31 mouse cellular contexts compared by ENCODE assay signal in genomic region chr2:51788896-51789295, GRCm38 (mm10).
DNase-seq lines count a peak whose midpoint lies in the region; ATAC-seq and TF ChIP-seq lines count a peak whose summit lies in the region.
"Had no signal": no experiment of that assay in that cellular context is flagged by ENCODE, and none has a peak within 500 bp of the region (broad histone marks: within the 10 kb centered on the region; RNA-seq: fewer than 3 reads in every experiment).

No protein-coding gene starts in this region.

- no peak overlapping the region for H3K9ac ChIP-seq in embryonic facial prominence, embryonic 14.5 days (ENCODE audit: low read depth, low read length)
- H3K9ac ChIP-seq in midbrain, postnatal 0 days (replicated peaks; ENCODE audit: low read length, poor library complexity, severe bottlenecking) = no peak overlapping the region
- H3K9ac ChIP-seq: embryonic facial prominence, embryonic 13.5 days; hindbrain, embryonic 14.5 days; liver, embryonic 12.5 days; liver, postnatal 0 days; midbrain, embryonic 12.5 days; neural tube, embryonic 15.5 days had no signal

- 0 out of 2 replicates have a peak, but pooled peaks cover 3% of the 10 kb centered on the region for H3K4me1 ChIP-seq in embryonic facial prominence, embryonic 14.5 days (ENCODE audit: control insufficient read depth, insufficient read depth, low read length)
- H3K4me1 ChIP-seq in embryonic facial prominence, embryonic 10.5 days = no peaks in the 10 kb centered on the region; the same call in 1 of the 2 replicates
- H3K4me1 ChIP-seq in midbrain, postnatal 0 days (ENCODE audit: insufficient read depth, low read length) = no peaks in the 10 kb centered on the region
- H3K4me1 ChIP-seq in midbrain, embryonic 10.5 days = peaks cover 9% of the 10 kb centered on the region
- H3K4me1 ChIP-seq: liver, embryonic 12.5 days; neural tube, embryonic 15.5 days had no signal

- H3K4me3 ChIP-seq in embryonic facial prominence, embryonic 14.5 days (ENCODE audit: low read depth, low read length) = no peak overlapping the region
- H3K4me3 ChIP-seq in embryonic facial prominence, embryonic 10.5 days = no peak overlapping the region
- H3K4me3 ChIP-seq in midbrain, postnatal 0 days (ENCODE audit: low read depth, low read length) = no peak overlapping the region
- no peak overlapping the region for H3K4me3 ChIP-seq in midbrain, embryonic 10.5 days
- H3K4me3 ChIP-seq: embryonic facial prominence, embryonic 13.5 days; erythroblast, embryonic 14.5 days; liver, embryonic 12.5 days; midbrain, embryonic 12.5 days; neural tube, embryonic 15.5 days had no signal

- DNase-seq in embryonic facial prominence, embryonic 14.5 days (ENCODE audit: low spot score) = peak; percentile 3
- DNase-seq in embryonic facial prominence, embryonic 10.5 days (ENCODE audit: low spot score) = no peak
- peak; percentile 28 for DNase-seq in heart, adult 11 months
- DNase-seq in heart, adult 8-10 months (ENCODE audit: low spot score) = no peak
- DNase-seq in midbrain, postnatal 0 days (ENCODE audit: low spot score) = peak; percentile 8
- no peak for DNase-seq in midbrain, embryonic 10.5 days (ENCODE audit: low spot score)
- peak; percentile 15 to 24 for DNase-seq in layer of hippocampus, postnatal 10 days (ENCODE audit: low spot score in 2 of 2)
- DNase-seq in cerebellum, adult 11-12 months = no peak
- DNase-seq: adrenal gland, adult 2 months; adrenal gland, postnatal 36 days; cerebellum, adult 11 months; cerebellum, adult 9-11 months; embryo, embryonic 11 days; gastrocnemius, postnatal 14 days; heart, postnatal 36 days; kidney, postnatal 14 days; left cerebral cortex, postnatal 4 days; liver, postnatal 0 days; lung, postnatal 36 days; right cerebral cortex, adult 18-20 months; thymus, postnatal 14 days had no signal

- H3K27ac ChIP-seq in embryonic facial prominence, embryonic 14.5 days (replicated peaks; ENCODE audit: low read depth, low read length) = no peak overlapping the region
- no peak overlapping the region for H3K27ac ChIP-seq in embryonic facial prominence, embryonic 10.5 days (replicated peaks)
- no peak overlapping the region for H3K27ac ChIP-seq in midbrain, postnatal 0 days (ENCODE audit: low read depth, low read length)
- H3K27ac ChIP-seq in midbrain, embryonic 10.5 days (replicated peaks) = no peak overlapping the region
- H3K27ac ChIP-seq: embryonic facial prominence, embryonic 13.5 days; hindbrain, embryonic 14.5 days; liver, embryonic 12.5 days; midbrain, embryonic 12.5 days; neural tube, embryonic 15.5 days had no signal

- no peak for TF ChIP-seq CTCF in midbrain, postnatal 0 days (IDR thresholded peaks at IDR 0.05)

- ATAC-seq in embryonic facial prominence, embryonic 14.5 days (ENCODE audit: low read depth) = no peak
- ATAC-seq in midbrain, postnatal 0 days (ENCODE audit: low FRiP score) = no peak
- ATAC-seq: activated CD4-positive, CD25-positive, alpha-beta regulatory T cell, adult 4 months; intestine, postnatal 0 days; liver, embryonic 12.5 days; liver, postnatal 0 days had no signal

- no peaks in the 10 kb centered on the region for H3K36me3 ChIP-seq in embryonic facial prominence, embryonic 14.5 days (ENCODE audit: control insufficient read depth, insufficient read depth, low read length)
- no peaks in the 10 kb centered on the region for H3K36me3 ChIP-seq in embryonic facial prominence, embryonic 10.5 days (replicated peaks)
- H3K36me3 ChIP-seq in midbrain, postnatal 0 days (ENCODE audit: insufficient read depth, low read length) = no peaks in the 10 kb centered on the region
- no peaks in the 10 kb centered on the region for H3K36me3 ChIP-seq in midbrain, embryonic 10.5 days
- H3K36me3 ChIP-seq: embryonic facial prominence, embryonic 13.5 days; liver, embryonic 12.5 days; midbrain, embryonic 12.5 days; neural tube, embryonic 15.5 days had no signal

- 70% methylated on average over 3 of the region's 3 CpGs for WGBS in embryonic facial prominence, embryonic 14.5 days
- WGBS in embryonic facial prominence, embryonic 10.5 days = 87% methylated on average over 3 of the region's 3 CpGs
- 40% methylated on average over 3 of the region's 3 CpGs for WGBS in midbrain, postnatal 0 days
- WGBS in midbrain, embryonic 10.5 days = 75% methylated on average over 3 of the region's 3 CpGs

- no peaks in the 10 kb centered on the region for H3K27me3 ChIP-seq in embryonic facial prominence, embryonic 14.5 days (replicated peaks; ENCODE audit: control insufficient read depth, insufficient read depth, low read length)
- H3K27me3 ChIP-seq in embryonic facial prominence, embryonic 10.5 days (replicated peaks; ENCODE audit: low read depth, poor library complexity, severe bottlenecking) = no peaks in the 10 kb centered on the region; the same call in 1 of the 2 replicates
- no peaks in the 10 kb centered on the region for H3K27me3 ChIP-seq in midbrain, postnatal 0 days (ENCODE audit: insufficient read depth, low read length)
- no peaks in the 10 kb centered on the region for H3K27me3 ChIP-seq in midbrain, embryonic 10.5 days (ENCODE audit: low read depth, poor library complexity, severe bottlenecking)
- H3K27me3 ChIP-seq: CH12.LX; embryonic facial prominence, embryonic 13.5 days; liver, embryonic 12.5 days; midbrain, embryonic 12.5 days; neural tube, embryonic 15.5 days had no signal

- H3K4me2 ChIP-seq in embryonic facial prominence, embryonic 14.5 days (ENCODE audit: low read depth, low read length) = no peak overlapping the region
- no peak overlapping the region for H3K4me2 ChIP-seq in midbrain, postnatal 0 days (ENCODE audit: low read depth, low read length, poor library complexity, severe bottlenecking)
- H3K4me2 ChIP-seq: embryonic facial prominence, embryonic 13.5 days; heart, embryonic 11.5 days; hindbrain, embryonic 14.5 days; liver, embryonic 12.5 days; midbrain, embryonic 12.5 days; neural tube, embryonic 15.5 days had no signal

- H3K9me3 ChIP-seq in embryonic facial prominence, embryonic 14.5 days (ENCODE audit: control insufficient read depth, low read length) = no peaks in the 10 kb centered on the region
- H3K9me3 ChIP-seq in embryonic facial prominence, embryonic 10.5 days = no peaks in the 10 kb centered on the region
- H3K9me3 ChIP-seq in midbrain, postnatal 0 days (ENCODE audit: low read length) = no peaks in the 10 kb centered on the region
- no peaks in the 10 kb centered on the region for H3K9me3 ChIP-seq in midbrain, embryonic 10.5 days (replicated peaks)
- H3K9me3 ChIP-seq: embryonic facial prominence, embryonic 13.5 days; liver, embryonic 12.5 days; midbrain, embryonic 12.5 days; neural tube, embryonic 15.5 days had no signal

Comparison
In these comparisons a context has a peak if more than half of its experiments do, and no peak if none do; other contexts are left out.
1. DNase-seq: peak in embryonic facial prominence, embryonic 14.5 days (single experiment), heart, adult 11 months (single experiment), midbrain, postnatal 0 days (single experiment) and layer of hippocampus, postnatal 10 days (2 of 2); none in embryonic facial prominence, embryonic 10.5 days (single experiment), heart, adult 8-10 months (single experiment), midbrain, embryonic 10.5 days (single experiment) and cerebellum, adult 11-12 months (single experiment).